Mouse (Mus musculus) MEL (cell line): ENCODE measurements around the gene Etv2.

Experiments used
- E2F4 ChIP-seq: IDR thresholded peaks from 2 replicates; pipeline ENCODE4 v1.6.1; 2011; ENCODE audit warnings: low read depth, low read length, improper control_type of control experiment, borderline replicate concordance
- HCFC1 ChIP-seq: IDR thresholded peaks from 2 replicates; pipeline ENCODE4 v1.6.1; 2012; ENCODE audit warnings: low read depth, mild to moderate bottlenecking, inconsistent platforms, low read length, improper control_type of control experiment, moderate library complexity
- NRF1 ChIP-seq: IDR thresholded peaks from 2 replicates; pipeline ENCODE4 v1.6.1; 2014; ENCODE audit warnings: low read depth, mild to moderate bottlenecking, inconsistent platforms, low read length, improper control_type of control experiment, moderate library complexity; ENCODE audit not compliant: poor library complexity, insufficient read depth, severe bottlenecking
- TBP ChIP-seq: IDR thresholded peaks from 2 replicates; pipeline ENCODE4 v1.8.0; 2011; ENCODE audit warnings: low read depth, low read length, improper control_type of control experiment
- UBTF ChIP-seq: IDR thresholded peaks from 2 replicates; pipeline ENCODE4 v1.6.1; 2012; ENCODE audit warnings: low read depth, mild to moderate bottlenecking, inconsistent platforms, low read length, improper control_type of control experiment, moderate library complexity, borderline replicate concordance; ENCODE audit not compliant: insufficient read depth
- ZC3H11A ChIP-seq: IDR thresholded peaks from 2 replicates; pipeline ENCODE4 v1.6.1; 2012; ENCODE audit warnings: low read depth, mild to moderate bottlenecking, inconsistent platforms, low read length, improper control_type of control experiment

DNA sequence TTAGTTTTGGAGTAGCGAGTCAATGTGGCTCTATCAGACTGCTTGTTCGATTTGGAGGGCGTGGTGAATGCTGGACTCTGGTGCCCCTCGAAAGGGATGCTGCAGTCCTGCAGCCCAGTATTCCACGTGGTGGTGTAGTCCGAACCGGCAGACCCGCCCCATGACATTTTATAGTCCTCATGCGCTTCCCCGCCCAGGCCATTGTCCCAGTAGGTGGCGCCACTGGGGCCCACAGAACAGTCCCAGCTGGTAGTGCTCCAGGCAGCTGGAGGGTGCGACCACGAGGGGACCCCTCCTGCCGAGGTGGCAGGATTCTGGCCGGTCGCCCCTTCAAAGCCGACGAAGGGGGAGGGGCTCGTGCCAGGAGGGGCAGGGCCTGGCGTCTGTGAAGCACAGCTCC lies 1.0 kb downstream of the Etv2 start:
- TF ChIP-seq TBP (no peak), HCFC1 (no peak), UBTF (no peak), E2F4 (no peak), ZC3H11A (peak; percentile 36), NRF1 (no peak)
